Comparison of ENCODE assay signal across 27 mouse cellular contexts in genomic region chr9:109900604-109901003, GRCm38 (mm10). TPM values are rescaled to one million over a fixed set of nuclear protein-coding genes. Genes with fewer than 3 reads are reported as not detected.
DNase-seq lines count a peak whose midpoint lies in the region; ATAC-seq and TF ChIP-seq lines count a peak whose summit lies in the region.
"Had no signal": no experiment of that assay in that cellular context is flagged by ENCODE, and none has a peak within 500 bp of the region (broad histone marks: within the 10 kb centered on the region; RNA-seq: fewer than 3 reads in every experiment).

No protein-coding gene starts in this region.

- H3K9me3 ChIP-seq in stomach, embryonic 16.5 days (replicated peaks; ENCODE audit: control insufficient read depth, low read length), result no peaks in the 10 kb centered on the region
- no peaks in the 10 kb centered on the region for H3K9me3 ChIP-seq in stomach, postnatal 0 days (ENCODE audit: control insufficient read depth, low read length)
- H3K9me3 ChIP-seq: forebrain, embryonic 10.5 days; forebrain, embryonic 13.5 days; G1E; heart, embryonic 10.5 days; heart, embryonic 13.5 days; hindbrain, embryonic 15.5 days had no signal

- peak overlapping the region; percentile 78; the same call in 1 of the 2 replicates for H3K27ac ChIP-seq in gastrocnemius, adult 2 months
- no peak overlapping the region for H3K27ac ChIP-seq in stomach, embryonic 16.5 days (ENCODE audit: low read length)
- H3K27ac ChIP-seq in stomach, postnatal 0 days (replicated peaks), result no peak overlapping the region
- H3K27ac ChIP-seq: forebrain, embryonic 10.5 days; forebrain, embryonic 13.5 days; heart, adult 2 months; heart, embryonic 10.5 days; heart, embryonic 13.5 days; hindbrain, embryonic 15.5 days had no signal

- TF ChIP-seq EP300 in stomach, postnatal 0 days (optimal IDR thresholded peaks at IDR 0.05), result no peak

- H3K4me3 ChIP-seq in gastrocnemius, adult 2 months, result no peak overlapping the region
- no peak overlapping the region for H3K4me3 ChIP-seq in stomach, embryonic 16.5 days (replicated peaks; ENCODE audit: low read length)
- H3K4me3 ChIP-seq in stomach, postnatal 0 days (ENCODE audit: low read depth, low read length), result no peak overlapping the region
- H3K4me3 ChIP-seq: forebrain, embryonic 10.5 days; forebrain, embryonic 13.5 days; heart, adult 2 months; heart, embryonic 10.5 days; heart, embryonic 13.5 days; hindbrain, embryonic 15.5 days had no signal

- H3K4me2 ChIP-seq in stomach, embryonic 16.5 days (ENCODE audit: low read depth, low read length), result no peak overlapping the region
- no peak overlapping the region for H3K4me2 ChIP-seq in stomach, postnatal 0 days (replicated peaks; ENCODE audit: low read depth)
- H3K4me2 ChIP-seq: forebrain, embryonic 13.5 days; heart, embryonic 13.5 days; hindbrain, embryonic 15.5 days had no signal

- H3K36me3 ChIP-seq in stomach, embryonic 16.5 days (ENCODE audit: control insufficient read depth, insufficient read depth, low read length), result no peaks in the 10 kb centered on the region
- H3K36me3 ChIP-seq in stomach, postnatal 0 days (ENCODE audit: control insufficient read depth, insufficient read depth, low read length), result no peaks in the 10 kb centered on the region
- H3K36me3 ChIP-seq: hindbrain, embryonic 15.5 days had no signal

- WGBS in stomach, embryonic 16.5 days, result 80% methylated on average over 3 of the region's 3 CpGs
- 78% methylated on average over 3 of the region's 3 CpGs for WGBS in stomach, postnatal 0 days

- TF ChIP-seq CTCF in gastrocnemius, adult 2 months (IDR thresholded peaks at IDR 0.05), result no peak
- no peak for TF ChIP-seq CTCF in stomach, postnatal 0 days (IDR thresholded peaks at IDR 0.05; ENCODE audit: low read depth)

- H3K27me3 ChIP-seq in stomach, embryonic 16.5 days (ENCODE audit: control insufficient read depth, insufficient read depth, low read length), result no peaks in the 10 kb centered on the region
- H3K27me3 ChIP-seq in stomach, postnatal 0 days (ENCODE audit: control insufficient read depth, insufficient read depth, low read length), result no peaks in the 10 kb centered on the region
- H3K27me3 ChIP-seq: forebrain, embryonic 13.5 days; heart, embryonic 13.5 days; hindbrain, embryonic 15.5 days; Patski had no signal

- peak; percentile 66; the same call in 1 of the 2 replicates for ATAC-seq in stomach, embryonic 16.5 days (ENCODE audit: insufficient read depth, low FRiP score)
- ATAC-seq in stomach, postnatal 0 days (ENCODE audit: low FRiP score, low TSS enrichment), result no peak
- ATAC-seq: activated CD4-positive, CD25-positive, alpha-beta regulatory T cell, adult 4 months; forebrain, embryonic 13.5 days; forebrain, embryonic 16.5 days; Patski had no signal

- no peaks in the 10 kb centered on the region; the same call in 1 of the 2 replicates for H3K4me1 ChIP-seq in stomach, embryonic 16.5 days (ENCODE audit: control insufficient read depth, insufficient read depth, low read length)
- H3K4me1 ChIP-seq in stomach, postnatal 0 days (replicated peaks; ENCODE audit: control insufficient read depth, insufficient read depth), result no peaks in the 10 kb centered on the region
- H3K4me1 ChIP-seq: forebrain, embryonic 10.5 days; forebrain, embryonic 13.5 days; hindbrain, embryonic 15.5 days had no signal

- intact Hi-C loops in gastrocnemius, adult 2 months (cut with DNase I), result no loop called here

- no peak overlapping the region for H3K9ac ChIP-seq in stomach, embryonic 16.5 days (ENCODE audit: low read length)
- no peak overlapping the region for H3K9ac ChIP-seq in stomach, postnatal 0 days (ENCODE audit: low read length)
- H3K9ac ChIP-seq: forebrain, embryonic 13.5 days; heart, embryonic 13.5 days; hindbrain, embryonic 15.5 days had no signal

- no peak for DNase-seq in gastrocnemius, adult 2 months
- DNase-seq in gastrocnemius, postnatal 4 days (ENCODE audit: low spot score in 2 of 2), result no peak
- DNase-seq in stomach, postnatal 0 days (ENCODE audit: low spot score), result no peak
- peak; percentile 73 for DNase-seq in ES-CJ7 (ENCODE audit: low read depth, low spot score)
- peak; percentile 87 for DNase-seq in ZHBTc4 (ENCODE audit: low read depth, low spot score)
- DNase-seq in frontal cortex, postnatal 10 days (ENCODE audit: low spot score in 2 of 2), result no peak
- no peak for DNase-seq in thymus, postnatal 36 days
- DNase-seq: adrenal gland, adult 8-10 months; adrenal gland, postnatal 36 days; cerebellum, adult 18-20 months; cerebellum, adult 9-10 months; cerebellum, postnatal 14 days; gastrocnemius, postnatal 25 days; heart, adult 2 months; heart, postnatal 14 days; heart, postnatal 4 days had no signal

RNA-seq across cellular contexts. Expression of gene Cdc25a, which starts 25.2 kb away (rescaled TPM):
- total RNA-seq in gastrocnemius, adult 2 months (2021), result 1 to 10 TPM; 4.3 to 5.0 TPM
- 10 to 100 TPM; 13.9 TPM for total RNA-seq in gastrocnemius, postnatal 4 days (2021)
- 26.0 and 26.6 TPM in 2 replicates for polyA plus RNA-seq in stomach, embryonic 16.5 days (2015; fragmentation: Nextera tagmentation; extraction: Ambion mirVana)
- polyA plus RNA-seq in stomach, postnatal 0 days (2015; fragmentation: Nextera tagmentation; extraction: Ambion mirVana), result 17.8 and 18.4 TPM in 2 replicates

RNA-seq across cellular contexts. Expression of gene Map4, which starts 30.7 kb away (rescaled TPM):
- 100 to 1,000 TPM; 484 to 501 TPM for total RNA-seq in gastrocnemius, adult 2 months (2021)
- total RNA-seq in gastrocnemius, postnatal 4 days (2021), result 100 to 1,000 TPM; 510 to 546 TPM
- 64.3 and 73.2 TPM in 2 replicates for polyA plus RNA-seq in stomach, embryonic 16.5 days (2015; fragmentation: Nextera tagmentation; extraction: Ambion mirVana)
- polyA plus RNA-seq in stomach, postnatal 0 days (2015; fragmentation: Nextera tagmentation; extraction: Ambion mirVana), result 25.4 and 28.1 TPM in 2 replicates

RNA-seq across cellular contexts. Expression of gene Camp, which starts 51.2 kb away (rescaled TPM):
- total RNA-seq in gastrocnemius, adult 2 months (2021), result not detected
- total RNA-seq in gastrocnemius, postnatal 4 days (2021), result 1 to 10 TPM in 1 of 2 experiments, under 1 TPM in 1; 0.39 to 1.4 TPM
- polyA plus RNA-seq in stomach, embryonic 16.5 days (2015; fragmentation: Nextera tagmentation; extraction: Ambion mirVana), result 17.3 and 22.6 TPM in 2 replicates
- polyA plus RNA-seq in stomach, postnatal 0 days (2015; fragmentation: Nextera tagmentation; extraction: Ambion mirVana), result 1.5 and 2.2 TPM in 2 replicates
- total RNA-seq: adrenal gland, adult 8-10 months; G1E; gastrocnemius, adult 8-10 months; gastrocnemius, postnatal 25 days; heart, adult 2 months had no signal
- polyA plus RNA-seq: activated CD4-positive, CD25-positive, alpha-beta regulatory T cell, adult 4 months; forebrain, embryonic 10.5 days; forebrain, embryonic 16.5 days; heart, embryonic 10.5 days; Patski had no signal

Comparison
In these comparisons a context has a peak if more than half of its experiments do, and no peak if none do; other contexts are left out.
1. DNase-seq: peak in ES-CJ7 (single experiment) and ZHBTc4 (single experiment); none in gastrocnemius, adult 2 months (single experiment), gastrocnemius, postnatal 4 days (0 of 2), stomach, postnatal 0 days (single experiment), frontal cortex, postnatal 10 days (0 of 2) and thymus, postnatal 36 days (0 of 2).